Mouse (Mus musculus) myocyte (in vitro differentiated cells): ENCODE measurements around the gene Angptl4.

Source experiments
- E2F4 ChIP-seq: IDR thresholded peaks from one replicate; pipeline ENCODE4 v1.6.1; 2011; ENCODE audit warnings: mild to moderate bottlenecking, control low read depth, moderate library complexity; ENCODE audit not compliant: insufficient read depth
- MAX ChIP-seq: IDR thresholded peaks from one replicate; pipeline ENCODE4 v1.6.1; 2011; ENCODE audit warnings: low read depth, mild to moderate bottlenecking, control low read depth
- MYOD1 ChIP-seq, 3 experiments: IDR thresholded peaks; one replicate each; pipeline ENCODE4 v1.6.1; 2011; ENCODE audit warnings: control low read depth in 2 of 3, low read depth in 2 of 3, mild to moderate bottlenecking in 2 of 3, moderate library complexity in 1 of 3; ENCODE audit not compliant: insufficient read length in 2 of 3, control insufficient read depth in 1 of 3
- MYOG ChIP-seq, 3 experiments: IDR thresholded peaks; one replicate each; pipeline ENCODE4 v1.6.1; 2011; ENCODE audit warnings: control low read depth in 2 of 3, low read depth in 2 of 3, mild to moderate bottlenecking in 2 of 3; ENCODE audit not compliant: insufficient read length in 2 of 3, control insufficient read depth in 1 of 3, insufficient read depth in 1 of 3
- POLR2A ChIP-seq: IDR thresholded peaks from one replicate; pipeline ENCODE4 v1.6.1; 2011; ENCODE audit warnings: low read depth, mild to moderate bottlenecking, control low read depth, moderate library complexity; ENCODE audit not compliant: insufficient read length
- POLR2AphosphoS2 ChIP-seq: IDR thresholded peaks from one replicate; pipeline ENCODE4 v1.6.1; 2011; ENCODE audit warnings: low read depth, control low read depth; ENCODE audit not compliant: insufficient read length
- TCF12 ChIP-seq: IDR thresholded peaks from one replicate; pipeline ENCODE4 v1.6.1; 2011; ENCODE audit warnings: mild to moderate bottlenecking, control low read depth; ENCODE audit not compliant: poor library complexity, insufficient read depth, severe bottlenecking
- USF1 ChIP-seq: IDR thresholded peaks from one replicate; pipeline ENCODE4 v1.6.1; 2011; ENCODE audit warnings: low read depth, mild to moderate bottlenecking, control low read depth, moderate library complexity

GRCm38 (mm10) chr17:33810334-33811141 lies 28.9 kb upstream of the Angptl4 start, which contains the start of gene Kank3:
- TF ChIP-seq POLR2A = no peak
- TF ChIP-seq POLR2AphosphoS2 = no peak
- no peak for TF ChIP-seq USF1
- TF ChIP-seq MAX = no peak
- TF ChIP-seq E2F4 = no peak
- no peak for TF ChIP-seq MYOG (IDR thresholded peaks at IDR 0.05; ENCODE audit: control insufficient read depth in 1 of 3, insufficient read depth in 1 of 3, insufficient read length in 2 of 3, low read depth in 2 of 3)
- TF ChIP-seq TCF12 = no peak
- TF ChIP-seq MYOD1 (IDR thresholded peaks at IDR 0.05; ENCODE audit: control insufficient read depth in 1 of 3, insufficient read length in 2 of 3, low read depth in 2 of 3) = no peak
